9 mouse cellular contexts compared by ENCODE assay signal in genomic region chr4:155773335-155774078, GRCm38 (mm10). TPM values are rescaled to one million over a fixed set of nuclear protein-coding genes. Genes with fewer than 3 reads are reported as not detected.
DNase-seq lines count a peak whose midpoint lies in the region; ATAC-seq and TF ChIP-seq lines count a peak whose summit lies in the region.
"Had no signal": no experiment of that assay in that cellular context is flagged by ENCODE, and none has a peak within 500 bp of the region (broad histone marks: within the 10 kb centered on the region; RNA-seq: fewer than 3 reads in every experiment).

No protein-coding gene starts in this region.

- no peak for TF ChIP-seq POLR2A in CH12.LX (IDR thresholded peaks at IDR 0.05; ENCODE audit: low read depth, low read length)

- TF ChIP-seq RAD21 in CH12.LX (IDR thresholded peaks at IDR 0.05; ENCODE audit: low read depth, low read length): no peak

- 35% methylated on average over 5 of the region's 5 CpGs for WGBS in forebrain, postnatal 0 days
- WGBS in liver, embryonic 12.5 days (ENCODE audit: insufficient replicate concordance): 27% methylated on average over 5 of the region's 5 CpGs

- peaks cover 21 to 50% of the 10 kb centered on the region in 2 experiments for H3K4me1 ChIP-seq in CH12.LX (ENCODE audit: control insufficient read depth in 1 of 2, insufficient read depth in 2 of 2)
- H3K4me1 ChIP-seq in forebrain, postnatal 0 days (ENCODE audit: insufficient read depth): peaks cover 17% of the 10 kb centered on the region
- peaks cover 45% of the 10 kb centered on the region for H3K4me1 ChIP-seq in liver, embryonic 12.5 days

- no peak overlapping the region for H3K4me3 ChIP-seq in CH12.LX (replicated peaks in 1 of 3; ENCODE audit: low read depth in 2 of 3, low read length in 2 of 3, poor library complexity in 1 of 3)
- peak overlapping the region; percentile 43 for H3K4me3 ChIP-seq in forebrain, postnatal 0 days (ENCODE audit: low read depth, low read length)
- 0 out of 2 replicates have a peak overlapping the region, but pooled peaks have one; percentile 47 for H3K4me3 ChIP-seq in liver, embryonic 12.5 days

- H3K79me2 ChIP-seq in CH12.LX (replicated peaks; ENCODE audit: control insufficient read depth, extremely low read depth, insufficient read depth, poor library complexity, severe bottlenecking): no peaks in the 10 kb centered on the region

- no peaks in the 10 kb centered on the region for H3K36me3 ChIP-seq in CH12.LX (replicated peaks in 1 of 2; ENCODE audit: control insufficient read depth in 1 of 2, insufficient read depth in 1 of 2, low read length in 1 of 2)
- no peaks in the 10 kb centered on the region for H3K36me3 ChIP-seq in forebrain, postnatal 0 days (ENCODE audit: insufficient read depth)
- no peaks in the 10 kb centered on the region for H3K36me3 ChIP-seq in liver, embryonic 12.5 days

- H3K9ac ChIP-seq in CH12.LX (ENCODE audit: insufficient read depth, low read depth): no peak overlapping the region
- H3K9ac ChIP-seq in forebrain, postnatal 0 days: peak overlapping the region; percentile 51; the same call in 1 of the 2 replicates
- H3K9ac ChIP-seq in liver, embryonic 12.5 days: peak overlapping the region; percentile 46

- in situ Hi-C loops in CH12.LX (cut with MboI; ENCODE audit: low pct_ligation_motif_present, low pct_unique_long_range_greater_than_20kb, low sequenced_read_pairs): no loop called here

- no peak overlapping the region for H3K27ac ChIP-seq in CH12.LX (ENCODE audit: insufficient read depth, low read depth)
- H3K27ac ChIP-seq in forebrain, postnatal 0 days (ENCODE audit: low read depth, low read length): no peak overlapping the region; the same call in 1 of the 2 replicates
- H3K27ac ChIP-seq in liver, embryonic 12.5 days: no peak overlapping the region

- DNase-seq in heart, adult 11 months: peak; percentile 91
- no peak for DNase-seq in heart, postnatal 4 days
- no peak for DNase-seq in CH12.LX (ENCODE audit: extremely low read depth)
- DNase-seq in forebrain, postnatal 0 days: no peak
- DNase-seq in frontal cortex, postnatal 10 days (ENCODE audit: low spot score in 2 of 2): no peak
- DNase-seq in ovary, postnatal 36 days (ENCODE audit: low spot score): no peak
- DNase-seq in right cerebral cortex, postnatal 36 days (ENCODE audit: low spot score in 2 of 2): no peak

- TF ChIP-seq CTCF in CH12.LX (conservative IDR thresholded peaks at IDR 0.05 in 1 of 2, IDR thresholded peaks at IDR 0.05 in 1 of 2; ENCODE audit: low read depth in 2 of 2, low read length in 2 of 2): no peak
- TF ChIP-seq CTCF in forebrain, postnatal 0 days (IDR thresholded peaks at IDR 0.05; ENCODE audit: low read depth): no peak

- ATAC-seq in forebrain, postnatal 0 days: no peak
- ATAC-seq in liver, embryonic 12.5 days: no peak

- dilution Hi-C loops in CH12.LX (cut with MboI; ENCODE audit: extremely low pct_ligation_motif_present, extremely low pct_unique_long_range_greater_than_20kb, low sequenced_read_pairs): no loop called here

- peak overlapping the region; percentile 79 for H3K4me2 ChIP-seq in CH12.LX (ENCODE audit: insufficient read depth, low read depth, poor library complexity, severe bottlenecking)
- peak overlapping the region; percentile 87 for H3K4me2 ChIP-seq in forebrain, postnatal 0 days (ENCODE audit: low read depth)
- peak overlapping the region; percentile 73; the same call in 1 of the 2 replicates for H3K4me2 ChIP-seq in liver, embryonic 12.5 days

- H3K27me3 ChIP-seq in CH12.LX (replicated peaks): peaks cover 44% of the 10 kb centered on the region
- H3K27me3 ChIP-seq in forebrain, postnatal 0 days (ENCODE audit: insufficient read depth, low read length): no peaks in the 10 kb centered on the region
- peaks cover 75% of the 10 kb centered on the region for H3K27me3 ChIP-seq in liver, embryonic 12.5 days (replicated peaks)

- no peaks in the 10 kb centered on the region for H3K9me3 ChIP-seq in CH12.LX (replicated peaks; ENCODE audit: low read length)
- H3K9me3 ChIP-seq in forebrain, postnatal 0 days (ENCODE audit: low read length): no peaks in the 10 kb centered on the region
- no peaks in the 10 kb centered on the region for H3K9me3 ChIP-seq in liver, embryonic 12.5 days (replicated peaks)

- TF ChIP-seq EP300 in CH12.LX (IDR thresholded peaks at IDR 0.05; ENCODE audit: low read length): no peak

TF ChIP-seq in CH12.LX, 34 proteins besides CTCF, POLR2A, EP300 and RAD21:
- TF ChIP-seq MAFK (IDR thresholded peaks at IDR 0.05; ENCODE audit: insufficient replicate concordance, low read length) (no peak), ZNF384 (IDR thresholded peaks at IDR 0.05; ENCODE audit: low read depth, low read length) (no peak), ZMIZ1 (IDR thresholded peaks at IDR 0.05; ENCODE audit: low read depth, low read length) (no peak), NELFE (IDR thresholded peaks at IDR 0.05; ENCODE audit: low read depth, low read length) (no peak), ZC3H11A (IDR thresholded peaks at IDR 0.05; ENCODE audit: low read depth, low read length) (no peak), JUND (conservative IDR thresholded peaks at IDR 0.05; ENCODE audit: low read depth, low read length) (no peak), KAT2A (IDR thresholded peaks at IDR 0.05; ENCODE audit: insufficient replicate concordance, low read length) (no peak), CHD2 (IDR thresholded peaks at IDR 0.05; ENCODE audit: low read length) (no peak), ZKSCAN1 (IDR thresholded peaks at IDR 0.05; ENCODE audit: borderline replicate concordance, low read depth, low read length) (no peak), TCF12 (IDR thresholded peaks at IDR 0.05; ENCODE audit: low read depth, low read length) (no peak), E2F4 (IDR thresholded peaks at IDR 0.05; ENCODE audit: insufficient replicate concordance, low read depth, low read length) (no peak), ETS1 (conservative IDR thresholded peaks at IDR 0.05; ENCODE audit: low read depth, low read length) (no peak), MYC (IDR thresholded peaks at IDR 0.05; ENCODE audit: low read depth, low read length) (no peak), GABPA (IDR thresholded peaks at IDR 0.05; ENCODE audit: insufficient replicate concordance, low read depth, low read length) (no peak), MXI1 (IDR thresholded peaks at IDR 0.05; ENCODE audit: low read depth, low read length) (no peak), HCFC1 (IDR thresholded peaks at IDR 0.05; ENCODE audit: low read depth, low read length) (no peak)

RNA-seq across cellular contexts. Expression of gene Vwa1, which starts 1.0 kb away (rescaled TPM):
- 10 to 100 TPM; 11.5 to 12.5 TPM for total RNA-seq in heart, postnatal 4 days (2021)
- total RNA-seq in CH12.LX (2012; rRNA removed): 1.2 and 1.8 TPM in 2 replicates
- total RNA-seq in CH12.LX (2014; rRNA removed): 0.12 and 0.15 TPM in 2 replicates
- 0.12 and 0.13 TPM in 2 replicates for polyA plus RNA-seq in CH12.LX (2012; ENCODE audit: insufficient read length, low read depth)
- total RNA-seq in forebrain, postnatal 0 days (2014; rRNA removed): 27.9 and 29.6 TPM in 2 replicates
- polyA plus RNA-seq in forebrain, postnatal 0 days (2015; fragmentation: Nextera tagmentation; extraction: Ambion mirVana): 22.9 and 24.8 TPM in 2 replicates
- polyA plus RNA-seq in liver, embryonic 12.5 days (2016; fragmentation: Nextera tagmentation; extraction: Ambion mirVana): 0.49 and 0.73 TPM in 2 replicates

RNA-seq across cellular contexts. Expression of gene Tmem88b, which starts 12.2 kb away (rescaled TPM):
- total RNA-seq in heart, postnatal 4 days (2021): 1 to 10 TPM; 4.6 to 4.9 TPM
- total RNA-seq in CH12.LX (2012; rRNA removed) (0.04 TPM in 2 replicates), CH12.LX (2014; rRNA removed) (not detected in 2 replicates)
- not detected in 2 replicates for polyA plus RNA-seq in CH12.LX (2012; ENCODE audit: insufficient read length, low read depth)
- total RNA-seq in forebrain, postnatal 0 days (2014; rRNA removed): 0.14 and 0.38 TPM in 2 replicates
- polyA plus RNA-seq in forebrain, postnatal 0 days (2015; fragmentation: Nextera tagmentation; extraction: Ambion mirVana): 0.24 and 0.38 TPM in 2 replicates
- 0.32 TPM in 2 replicates for polyA plus RNA-seq in liver, embryonic 12.5 days (2016; fragmentation: Nextera tagmentation; extraction: Ambion mirVana)

RNA-seq across cellular contexts. Expression of gene Atad3a, which starts 12.6 kb away (rescaled TPM):
- 10 to 100 TPM; 82.7 to 89.7 TPM for total RNA-seq in heart, postnatal 4 days (2021)
- total RNA-seq in CH12.LX (2012; rRNA removed) (154 and 175 TPM in 2 replicates), CH12.LX (2014; rRNA removed) (133 and 135 TPM in 2 replicates)
- 182 and 216 TPM in 2 replicates for polyA plus RNA-seq in CH12.LX (2012; ENCODE audit: insufficient read length, low read depth)
- total RNA-seq in forebrain, postnatal 0 days (2014; rRNA removed): 72.3 and 79.2 TPM in 2 replicates
- 61.3 and 68.6 TPM in 2 replicates for polyA plus RNA-seq in forebrain, postnatal 0 days (2015; fragmentation: Nextera tagmentation; extraction: Ambion mirVana)
- polyA plus RNA-seq in liver, embryonic 12.5 days (2016; fragmentation: Nextera tagmentation; extraction: Ambion mirVana): 101 and 110 TPM in 2 replicates

RNA-seq across cellular contexts. Expression of gene Ankrd65, which starts 16.7 kb away (rescaled TPM):
- total RNA-seq in heart, postnatal 4 days (2021): not detected
- total RNA-seq in CH12.LX (2012; rRNA removed) (not detected in 2 replicates), CH12.LX (2014; rRNA removed) (not detected in 2 replicates)
- polyA plus RNA-seq in CH12.LX (2012; ENCODE audit: insufficient read length, low read depth): not detected in 2 replicates
- total RNA-seq in forebrain, postnatal 0 days (2014; rRNA removed): not detected in 2 replicates
- not detected in 2 replicates for polyA plus RNA-seq in forebrain, postnatal 0 days (2015; fragmentation: Nextera tagmentation; extraction: Ambion mirVana)
- polyA plus RNA-seq in liver, embryonic 12.5 days (2016; fragmentation: Nextera tagmentation; extraction: Ambion mirVana): not detected in 2 replicates
- polyA plus RNA-seq: large intestine, adult 2 months had no signal

RNA-seq across cellular contexts. Expression of gene Mrpl20, which starts 29.2 kb away (rescaled TPM):
- 10 to 100 TPM; 78.1 to 95.5 TPM for total RNA-seq in heart, postnatal 4 days (2021)
- 146 and 238 TPM in 2 replicates for total RNA-seq in CH12.LX (2012; rRNA removed)
- 230 and 244 TPM in 2 replicates for total RNA-seq in CH12.LX (2014; rRNA removed)
- polyA plus RNA-seq in CH12.LX (2012; ENCODE audit: insufficient read length, low read depth): 193 and 212 TPM in 2 replicates
- 134 and 220 TPM in 2 replicates for total RNA-seq in forebrain, postnatal 0 days (2014; rRNA removed)
- 304 and 396 TPM in 2 replicates for polyA plus RNA-seq in forebrain, postnatal 0 days (2015; fragmentation: Nextera tagmentation; extraction: Ambion mirVana)
- polyA plus RNA-seq in liver, embryonic 12.5 days (2016; fragmentation: Nextera tagmentation; extraction: Ambion mirVana): 223 and 228 TPM in 2 replicates

Comparison
In these comparisons a context has a peak if more than half of its experiments do, and no peak if none do; other contexts are left out.
1. H3K4me3 ChIP-seq: peak in forebrain, postnatal 0 days (single experiment) and liver, embryonic 12.5 days (single experiment); none in CH12.LX (0 of 3).
2. RNA of gene Vwa1, which starts 1.0 kb away (total RNA-seq): 27.9 to 29.6 TPM in forebrain, postnatal 0 days and 11.5 to 12.5 TPM in heart, postnatal 4 days; 0.12 to 1.8 TPM in CH12.LX; every median in the first group is over 4 times any median in the second.
3. Peak in every context shown above with its lines, with median percentiles within 50 percentile points of each other: H3K4me2 ChIP-seq.